In genomic region chr7:133537366-133537765, GRCm38 (mm10) we compare ENCODE assay signal across 19 mouse cellular contexts.
DNase-seq lines count a peak whose midpoint lies in the region; ATAC-seq and TF ChIP-seq lines count a peak whose summit lies in the region.
"Had no signal": no experiment of that assay in that cellular context is flagged by ENCODE, and none has a peak within 500 bp of the region (broad histone marks: within the 10 kb centered on the region; RNA-seq: fewer than 3 reads in every experiment).

No protein-coding gene starts in this region.

- no peaks in the 10 kb centered on the region for H3K4me1 ChIP-seq in kidney, embryonic 15.5 days
- H3K4me1 ChIP-seq: embryonic facial prominence, embryonic 10.5 days; hindbrain, embryonic 15.5 days had no signal

- no peak for TF ChIP-seq CTCF in brain, embryonic 14.5 days (IDR thresholded peaks at IDR 0.05; ENCODE audit: borderline replicate concordance, extremely low read depth, insufficient read depth, insufficient read length)

- no peak for TF ChIP-seq POLR2A in brain, embryonic 14.5 days (IDR thresholded peaks at IDR 0.05; ENCODE audit: borderline replicate concordance, extremely low read depth, insufficient read depth, insufficient read length, poor library complexity, severe bottlenecking)

- 80% methylated on average over 4 of the region's 4 CpGs for WGBS in kidney, embryonic 15.5 days

- no peak overlapping the region for H3K4me2 ChIP-seq in kidney, embryonic 15.5 days
- H3K4me2 ChIP-seq: heart, embryonic 13.5 days; hindbrain, embryonic 15.5 days had no signal

- H3K27ac ChIP-seq in kidney, embryonic 15.5 days: no peak overlapping the region
- H3K27ac ChIP-seq: embryonic facial prominence, embryonic 10.5 days; gastrocnemius, adult 2 months; heart, embryonic 13.5 days; hindbrain, embryonic 15.5 days had no signal

- no peak overlapping the region for H3K9ac ChIP-seq in kidney, embryonic 15.5 days
- H3K9ac ChIP-seq: heart, embryonic 13.5 days; hindbrain, embryonic 15.5 days had no signal

- DNase-seq in kidney, adult 11 months: peak; percentile 44
- peak; percentile 56 for DNase-seq in Muller cell, postnatal 12 days (ENCODE audit: inconsistent ontology term)
- DNase-seq in brain, embryonic 14.5 days (ENCODE audit: low read depth): peak; percentile 34
- peak; percentile 27 for DNase-seq in kidney, postnatal 10 days
- DNase-seq in gastrocnemius, postnatal 25 days: no peak
- no peak for DNase-seq in lung, postnatal 10 days
- no peak for DNase-seq in thymus, postnatal 25 days
- DNase-seq: adrenal gland, postnatal 10 days; cerebellum, adult 11-12 months; cerebellum, adult 9-11 months; gastrocnemius, adult 2 months; gastrocnemius, postnatal 36 days; heart, adult 11 months; heart, postnatal 36 days had no signal

- no peak for ATAC-seq in kidney, embryonic 15.5 days (replicated peaks; ENCODE audit: low FRiP score)
- ATAC-seq: forebrain, embryonic 16.5 days had no signal

- no peaks in the 10 kb centered on the region for H3K36me3 ChIP-seq in kidney, embryonic 15.5 days
- H3K36me3 ChIP-seq: embryonic facial prominence, embryonic 10.5 days; heart, embryonic 13.5 days; hindbrain, embryonic 15.5 days had no signal

- H3K27me3 ChIP-seq in kidney, embryonic 15.5 days: no peaks in the 10 kb centered on the region
- H3K27me3 ChIP-seq: heart, embryonic 13.5 days; hindbrain, embryonic 15.5 days had no signal

- no peak overlapping the region for H3K4me3 ChIP-seq in kidney, embryonic 15.5 days (replicated peaks)
- H3K4me3 ChIP-seq: embryonic facial prominence, embryonic 10.5 days; gastrocnemius, adult 2 months; heart, embryonic 13.5 days; hindbrain, embryonic 15.5 days had no signal

- H3K9me3 ChIP-seq in kidney, embryonic 15.5 days (replicated peaks): no peaks in the 10 kb centered on the region
- H3K9me3 ChIP-seq: embryonic facial prominence, embryonic 10.5 days; heart, embryonic 13.5 days; hindbrain, embryonic 15.5 days had no signal

Comparison
In these comparisons a context has a peak if more than half of its experiments do, and no peak if none do; other contexts are left out.
1. DNase-seq: peak in kidney, adult 11 months (single experiment), Muller cell, postnatal 12 days (single experiment), brain, embryonic 14.5 days (single experiment) and kidney, postnatal 10 days (single experiment); none in gastrocnemius, postnatal 25 days (single experiment), lung, postnatal 10 days (single experiment) and thymus, postnatal 25 days (single experiment).